Mouse (Mus musculus): ENCODE data around the gene D11Wsu47e. TPM values are rescaled to one million over a fixed set of nuclear protein-coding genes. Genes with fewer than 3 reads are reported as not detected.
A peak's percentile ranks its signal among the peaks of the same experiment; 100 is the strongest.

Gene D11Wsu47e
- polyA plus RNA-seq, 1 experiment from 2014 or later, result 18.8 TPM

DNA sequence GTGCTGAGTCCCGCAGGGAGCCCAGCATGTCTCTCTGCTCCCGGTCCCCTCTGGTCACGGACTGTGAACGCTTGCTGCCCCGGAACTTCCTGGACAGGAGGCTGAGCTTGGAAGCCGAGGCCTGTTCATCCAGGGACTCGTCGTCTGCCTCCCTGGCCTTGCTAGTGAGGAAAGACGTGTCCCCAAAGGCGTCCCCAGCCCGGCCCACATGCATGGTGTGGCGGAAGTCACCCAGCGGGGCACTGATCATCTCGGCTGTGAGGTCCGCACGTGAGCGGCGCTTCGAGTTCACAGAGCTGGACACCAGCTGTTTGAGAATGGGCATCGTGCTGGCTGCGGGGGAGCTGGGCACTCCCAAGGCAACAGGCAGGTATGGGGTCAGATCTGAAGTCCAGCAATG, 45.0 kb downstream of the D11Wsu47e start:
- no peak overlapping the region for H3K27ac ChIP-seq (replicated peaks; ENCODE audit: low read depth, low read length)
- 72% methylated on average over 21 of the region's 21 CpGs for WGBS
- peaks cover 53% of the 10 kb centered on the region for H3K4me1 ChIP-seq (ENCODE audit: control insufficient read depth, insufficient read depth, low read length)
- H3K4me3 ChIP-seq (ENCODE audit: low read depth, low read length), result no peak overlapping the region
- no peaks in the 10 kb centered on the region for H3K9me3 ChIP-seq (ENCODE audit: control insufficient read depth, low read length)
- H3K36me3 ChIP-seq (ENCODE audit: control insufficient read depth, insufficient read depth, low read length), result peaks cover 45% of the 10 kb centered on the region
- no peak overlapping the region for H3K9ac ChIP-seq (ENCODE audit: low read depth, low read length)
- H3K4me2 ChIP-seq (ENCODE audit: low read depth, low read length), result no peak overlapping the region
- no peak for ATAC-seq (ENCODE audit: low read depth)
- no peaks in the 10 kb centered on the region for H3K27me3 ChIP-seq (replicated peaks; ENCODE audit: control insufficient read depth, insufficient read depth, low read length)
- DNase-seq (ENCODE audit: low spot score), result no peak

DNA sequence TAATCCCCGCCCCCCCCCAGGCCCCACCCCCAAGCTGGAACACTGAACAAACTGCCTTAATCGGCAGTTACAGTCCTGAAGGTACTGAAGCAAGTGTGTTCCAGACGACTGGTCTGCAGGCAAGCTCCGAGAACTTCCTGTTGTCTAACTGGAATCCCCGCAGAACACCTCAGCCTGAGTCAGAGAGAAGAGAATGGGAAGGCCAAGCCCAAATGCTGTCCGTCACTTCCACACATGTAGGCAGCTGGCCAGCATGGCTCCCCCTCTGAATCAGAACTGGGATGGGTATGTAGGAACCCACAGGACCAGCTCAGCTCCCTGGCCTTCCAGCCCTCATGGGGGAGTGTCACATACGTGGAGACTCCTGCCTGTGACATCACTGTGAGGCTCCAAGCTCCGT, 45.7 kb downstream of the D11Wsu47e start:
- H3K9me3 ChIP-seq (ENCODE audit: control insufficient read depth, low read length), result no peaks in the 10 kb centered on the region
- no peak overlapping the region for H3K4me3 ChIP-seq (ENCODE audit: low read depth, low read length)
- H3K4me2 ChIP-seq (ENCODE audit: low read depth, low read length), result no peak overlapping the region
- peaks cover 59% of the 10 kb centered on the region for H3K4me1 ChIP-seq (ENCODE audit: control insufficient read depth, insufficient read depth, low read length)
- H3K27me3 ChIP-seq (replicated peaks; ENCODE audit: control insufficient read depth, insufficient read depth, low read length), result no peaks in the 10 kb centered on the region
- DNase-seq (ENCODE audit: low spot score) (no peak), ATAC-seq (ENCODE audit: low read depth) (no peak)
- H3K36me3 ChIP-seq (ENCODE audit: control insufficient read depth, insufficient read depth, low read length), result peaks cover 38% of the 10 kb centered on the region
- no peak overlapping the region for H3K27ac ChIP-seq (replicated peaks; ENCODE audit: low read depth, low read length)
- 33% methylated on average over 8 of the region's 8 CpGs for WGBS
- no peak overlapping the region for H3K9ac ChIP-seq (ENCODE audit: low read depth, low read length)

DNA sequence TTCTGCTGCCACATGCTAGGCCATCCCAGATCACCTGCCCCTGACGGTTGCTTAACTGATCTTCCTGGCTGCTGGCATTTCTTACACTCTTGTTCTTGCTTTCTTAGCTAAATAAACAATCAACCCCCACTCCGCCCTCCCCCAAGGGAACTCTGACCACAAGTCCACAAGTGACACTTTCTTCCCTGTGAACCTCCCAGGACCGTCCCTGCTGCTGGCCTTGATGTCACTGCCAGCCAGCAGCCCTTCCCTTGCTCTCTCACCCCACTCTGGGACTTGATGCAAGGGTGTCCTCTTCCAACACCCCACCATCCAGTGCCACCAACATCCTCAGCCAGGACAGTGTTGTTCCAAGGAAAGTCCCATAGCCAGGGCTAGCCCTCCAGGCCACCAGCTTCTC, 46.7 kb downstream of the D11Wsu47e start:
- Histone ChIP-seq H3K4me2 (ENCODE audit: low read depth, low read length) (no peak overlapping the region), H3K36me3 (ENCODE audit: control insufficient read depth, insufficient read depth, low read length) (peaks cover 32% of the 10 kb centered on the region), H3K4me3 (ENCODE audit: low read depth, low read length) (no peak overlapping the region), H3K9me3 (ENCODE audit: control insufficient read depth, low read length) (no peaks in the 10 kb centered on the region), H3K27ac (replicated peaks; ENCODE audit: low read depth, low read length) (no peak overlapping the region), H3K4me1 (ENCODE audit: control insufficient read depth, insufficient read depth, low read length) (peaks cover 65% of the 10 kb centered on the region), H3K27me3 (replicated peaks; ENCODE audit: control insufficient read depth, insufficient read depth, low read length) (no peaks in the 10 kb centered on the region), H3K9ac (ENCODE audit: low read depth, low read length) (no peak overlapping the region)
- DNase-seq (ENCODE audit: low spot score) (no peak), ATAC-seq (ENCODE audit: low read depth) (no peak)
- WGBS, result 65% methylated on average over 3 of the region's 3 CpGs

DNA sequence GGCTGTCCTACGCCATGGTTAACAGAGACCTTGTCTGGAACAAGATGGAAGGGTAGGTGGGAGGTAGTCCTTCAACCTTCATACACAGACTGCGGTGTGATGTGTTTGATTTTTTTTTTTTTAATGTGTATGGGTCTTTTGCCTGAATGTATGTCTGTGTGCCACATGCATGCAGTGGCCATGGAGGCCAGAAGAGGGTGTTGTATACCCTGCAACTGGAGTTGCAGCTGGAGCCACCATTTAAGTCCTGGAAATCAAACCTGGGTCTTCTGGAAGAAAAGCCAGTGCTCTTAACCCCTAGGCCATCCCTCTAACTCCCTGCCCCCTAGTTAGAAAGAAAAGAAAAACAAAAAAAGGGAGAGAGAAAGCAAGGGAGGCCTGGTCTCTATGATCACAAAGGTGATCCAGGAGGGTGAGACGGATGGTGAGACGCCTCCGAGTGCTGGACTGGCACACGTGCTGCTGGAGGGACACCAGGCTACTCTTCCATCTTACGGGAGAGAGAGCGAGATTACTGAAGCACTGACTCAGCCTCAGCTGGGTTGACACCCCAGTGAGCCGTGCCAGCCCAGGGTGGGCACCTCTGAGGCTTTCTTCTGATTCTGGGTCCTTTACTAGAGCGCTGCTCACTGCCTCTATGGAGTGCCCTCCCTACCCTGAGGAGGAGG, 47.9 kb downstream of the D11Wsu47e start:
- H3K4me2 ChIP-seq (ENCODE audit: low read depth, low read length), result no peak overlapping the region
- WGBS, result 89% methylated on average over 8 of the region's 10 CpGs
- no peak overlapping the region for H3K9ac ChIP-seq (ENCODE audit: low read depth, low read length)
- ATAC-seq (ENCODE audit: low read depth) (no peak), DNase-seq (ENCODE audit: low spot score) (no peak)
- H3K9me3 ChIP-seq (ENCODE audit: control insufficient read depth, low read length), result no peaks in the 10 kb centered on the region
- no peaks in the 10 kb centered on the region for H3K27me3 ChIP-seq (replicated peaks; ENCODE audit: control insufficient read depth, insufficient read depth, low read length)
- no peak overlapping the region for H3K27ac ChIP-seq (replicated peaks; ENCODE audit: low read depth, low read length)
- peaks cover 59% of the 10 kb centered on the region for H3K4me1 ChIP-seq (ENCODE audit: control insufficient read depth, insufficient read depth, low read length)
- H3K4me3 ChIP-seq (ENCODE audit: low read depth, low read length), result no peak overlapping the region
- peaks cover 20% of the 10 kb centered on the region for H3K36me3 ChIP-seq (ENCODE audit: control insufficient read depth, insufficient read depth, low read length)

DNA sequence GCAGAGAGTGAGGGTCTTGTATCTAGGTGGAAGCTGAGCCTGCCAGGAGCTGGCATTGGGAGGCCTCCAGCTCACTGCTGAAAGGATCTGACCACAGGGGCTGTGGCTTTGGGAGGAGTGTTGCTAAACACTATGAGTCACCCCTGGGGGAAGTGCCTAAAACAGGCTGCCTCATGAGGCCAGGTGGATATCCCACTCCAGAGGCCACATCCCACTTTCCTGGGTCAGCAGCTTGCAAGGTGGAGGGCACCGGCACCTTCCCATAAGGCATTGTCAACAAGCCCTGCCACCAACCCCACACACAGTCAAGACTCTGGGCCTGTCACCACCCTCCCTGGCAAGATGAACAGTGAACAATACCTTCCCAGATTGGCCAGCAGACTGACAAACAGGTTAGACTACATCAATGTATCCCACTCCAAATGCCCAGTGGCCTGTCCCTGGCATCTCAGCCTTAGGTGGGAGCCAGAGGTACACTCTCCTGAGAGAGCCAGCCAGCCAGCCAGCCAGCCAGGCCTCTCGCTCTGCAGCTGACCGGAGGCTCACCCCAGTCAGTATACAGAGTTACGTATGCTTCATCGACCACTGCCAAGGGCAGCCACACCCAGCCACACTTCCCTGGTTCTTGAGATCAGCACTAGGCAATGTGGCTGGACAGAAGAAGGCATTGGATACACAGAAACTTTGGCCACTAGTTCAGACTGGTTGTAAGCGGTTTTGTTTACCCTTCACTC, 49.6 kb downstream of the D11Wsu47e start:
- no peak overlapping the region for H3K27ac ChIP-seq (replicated peaks; ENCODE audit: low read depth, low read length)

DNA sequence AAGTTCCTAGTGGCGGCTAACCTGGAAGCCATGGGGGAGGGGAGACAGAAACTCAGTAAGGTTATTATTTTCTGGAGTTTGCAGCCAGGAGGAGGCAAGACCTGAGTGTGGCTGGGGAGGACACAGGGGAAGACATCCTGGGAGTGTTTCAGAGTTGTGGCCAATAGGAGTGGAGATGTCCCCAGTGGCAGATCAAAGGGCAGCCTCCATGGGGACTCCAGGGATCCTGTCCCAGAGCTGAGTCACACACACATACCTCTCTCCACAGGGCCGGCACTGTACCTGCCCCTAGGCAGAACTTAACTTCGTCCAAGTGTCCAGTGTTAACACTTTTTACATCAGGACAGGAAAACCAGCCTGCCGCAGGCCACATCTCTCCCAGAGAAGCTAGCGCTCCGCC, 50.9 kb downstream of the D11Wsu47e start:
- ATAC-seq (ENCODE audit: low read depth), result no peak
- Histone ChIP-seq H3K4me1 (ENCODE audit: control insufficient read depth, insufficient read depth, low read length) (peaks cover 51% of the 10 kb centered on the region), H3K9ac (ENCODE audit: low read depth, low read length) (no peak overlapping the region), H3K9me3 (ENCODE audit: control insufficient read depth, low read length) (no peaks in the 10 kb centered on the region), H3K4me2 (ENCODE audit: low read depth, low read length) (no peak overlapping the region), H3K36me3 (ENCODE audit: control insufficient read depth, insufficient read depth, low read length) (peaks cover 4% of the 10 kb centered on the region; the same call in 1 of the 2 replicates), H3K4me3 (ENCODE audit: low read depth, low read length) (no peak overlapping the region), H3K27me3 (replicated peaks; ENCODE audit: control insufficient read depth, insufficient read depth, low read length) (no peaks in the 10 kb centered on the region), H3K27ac (replicated peaks; ENCODE audit: low read depth, low read length) (no peak overlapping the region)
- no peak for DNase-seq (ENCODE audit: low spot score)
- WGBS, result 56% methylated on average over 6 of the region's 6 CpGs

More for the DNA sequence above, 49.6 kb downstream of the D11Wsu47e start:
- ATAC-seq (ENCODE audit: low read depth) (peak; percentile 48), DNase-seq (ENCODE audit: low spot score) (peak; percentile 69)
- 45% methylated on average over 6 of the region's 6 CpGs for WGBS
- Histone ChIP-seq H3K9me3 (ENCODE audit: control insufficient read depth, low read length) (no peaks in the 10 kb centered on the region), H3K4me1 (ENCODE audit: control insufficient read depth, insufficient read depth, low read length) (peaks cover 52% of the 10 kb centered on the region), H3K27me3 (replicated peaks; ENCODE audit: control insufficient read depth, insufficient read depth, low read length) (no peaks in the 10 kb centered on the region), H3K9ac (ENCODE audit: low read depth, low read length) (no peak overlapping the region), H3K4me3 (ENCODE audit: low read depth, low read length) (no peak overlapping the region), H3K4me2 (ENCODE audit: low read depth, low read length) (no peak overlapping the region), H3K36me3 (ENCODE audit: control insufficient read depth, insufficient read depth, low read length) (peaks cover 8% of the 10 kb centered on the region)

DNA sequence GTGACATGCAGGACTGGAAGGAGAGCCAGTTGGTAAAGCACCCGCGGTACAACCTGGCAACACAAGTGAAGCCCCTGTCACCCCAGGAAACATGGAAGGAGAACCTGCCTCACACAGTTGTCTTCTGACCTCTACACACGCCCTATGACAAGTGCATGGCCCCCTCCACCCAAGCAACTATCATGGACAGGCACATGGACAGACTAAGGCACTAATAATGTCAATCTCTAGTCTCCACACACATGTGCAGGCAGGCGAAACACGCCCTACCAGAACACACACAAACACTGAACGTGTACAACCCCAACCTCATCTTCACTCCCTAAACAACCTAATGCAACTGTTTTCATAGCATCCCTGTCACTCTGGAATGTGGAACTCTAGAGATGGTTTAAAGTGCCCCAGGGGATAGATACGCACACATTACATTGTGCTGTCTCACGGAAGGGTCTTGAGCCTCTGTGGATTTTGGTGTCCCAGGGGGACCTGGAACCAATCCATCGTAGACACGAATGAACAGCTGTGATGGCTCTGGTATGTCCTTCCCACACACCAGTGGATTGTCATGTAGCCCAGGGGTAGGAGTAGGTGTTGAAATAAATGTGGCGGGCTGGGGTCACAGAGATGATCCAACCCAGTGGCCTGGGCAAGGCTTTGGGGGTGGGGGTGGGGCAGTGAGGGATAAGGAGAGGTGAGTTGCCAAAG, 52.8 kb downstream of the D11Wsu47e start:
- 61% methylated on average over 11 of the region's 11 CpGs for WGBS
- Histone ChIP-seq H3K9me3 (ENCODE audit: control insufficient read depth, low read length) (no peaks in the 10 kb centered on the region), H3K27ac (replicated peaks; ENCODE audit: low read depth, low read length) (no peak overlapping the region), H3K9ac (ENCODE audit: low read depth, low read length) (no peak overlapping the region), H3K36me3 (ENCODE audit: control insufficient read depth, insufficient read depth, low read length) (peaks cover 14% of the 10 kb centered on the region; the same call in 1 of the 2 replicates), H3K4me3 (ENCODE audit: low read depth, low read length) (no peak overlapping the region), H3K27me3 (replicated peaks; ENCODE audit: control insufficient read depth, insufficient read depth, low read length) (no peaks in the 10 kb centered on the region), H3K4me1 (ENCODE audit: control insufficient read depth, insufficient read depth, low read length) (peaks cover 44% of the 10 kb centered on the region), H3K4me2 (ENCODE audit: low read depth, low read length) (no peak overlapping the region)
- DNase-seq (ENCODE audit: low spot score) (no peak), ATAC-seq (ENCODE audit: low read depth) (no peak)

DNA sequence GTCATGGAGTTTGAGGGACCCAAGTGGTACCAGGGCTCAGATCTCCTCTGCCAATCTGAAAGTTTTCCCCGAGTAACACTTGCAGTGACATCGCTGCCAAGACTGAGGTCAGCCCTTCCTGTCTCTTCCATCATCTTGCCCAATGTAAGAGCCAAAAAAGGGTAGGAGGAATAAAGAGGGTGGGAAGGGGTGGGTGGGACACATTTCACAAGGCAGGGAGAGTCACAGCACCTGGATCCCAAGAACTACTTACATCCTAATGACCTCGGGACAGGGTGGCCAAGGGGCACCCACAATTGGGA, 53.3 kb downstream of the D11Wsu47e start:
- Histone ChIP-seq H3K4me1 (ENCODE audit: control insufficient read depth, insufficient read depth, low read length) (peaks cover 44% of the 10 kb centered on the region), H3K4me2 (ENCODE audit: low read depth, low read length) (no peak overlapping the region), H3K9ac (ENCODE audit: low read depth, low read length) (no peak overlapping the region), H3K9me3 (ENCODE audit: control insufficient read depth, low read length) (no peaks in the 10 kb centered on the region), H3K27me3 (replicated peaks; ENCODE audit: control insufficient read depth, insufficient read depth, low read length) (no peaks in the 10 kb centered on the region), H3K36me3 (ENCODE audit: control insufficient read depth, insufficient read depth, low read length) (peaks cover 19% of the 10 kb centered on the region; the same call in 1 of the 2 replicates), H3K27ac (replicated peaks; ENCODE audit: low read depth, low read length) (no peak overlapping the region), H3K4me3 (ENCODE audit: low read depth, low read length) (no peak overlapping the region)
- ATAC-seq (ENCODE audit: low read depth) (no peak), DNase-seq (ENCODE audit: low spot score) (no peak)
- 72% methylated on average over 3 of the region's 3 CpGs for WGBS

Data from embryonic facial prominence, embryonic 14.5 days (tissue).